Mouse (Mus musculus) midbrain, embryonic 16.5 days (tissue): ENCODE data around the gene Hoga1. TPM values are rescaled to one million over a fixed set of nuclear protein-coding genes. Genes with fewer than 3 reads are reported as not detected.

Experiments
- ATAC-seq: fragments of 200-750 bp; cut with Nextera tagmentation; 2 replicates; pipeline ENCODE4 v1.8.0; 2017; ENCODE audit warnings: moderate TSS enrichment
- H3K27ac ChIP-seq: fragments of 300-500 bp; sonication (generic); 2 replicates; pipeline ENCODE4 v1.5.1; 2014; ENCODE audit warnings: mild to moderate bottlenecking, low read length, mixed read lengths
- H3K27me3 ChIP-seq: fragments of 300-500 bp; sonication (generic); 2 replicates; pipeline ENCODE4 v1.6.1; 2014; ENCODE audit warnings: low read depth, low read length, mixed read lengths; ENCODE audit not compliant: control insufficient read depth, insufficient read depth
- H3K36me3 ChIP-seq: fragments of 300-500 bp; sonication (generic); 2 replicates; pipeline ENCODE4 v1.6.1; 2014; ENCODE audit warnings: mild to moderate bottlenecking, low read length, moderate library complexity, mixed read lengths; ENCODE audit not compliant: control insufficient read depth, insufficient read depth
- H3K4me1 ChIP-seq: fragments of 300-500 bp; sonication (generic); 2 replicates; pipeline ENCODE4 v1.6.1; 2014; ENCODE audit warnings: mild to moderate bottlenecking, low read length, mixed read lengths; ENCODE audit not compliant: control insufficient read depth, insufficient read depth
- H3K4me2 ChIP-seq: fragments of 300-500 bp; sonication (generic); 2 replicates; pipeline ENCODE4 v1.6.1; 2014; ENCODE audit warnings: mild to moderate bottlenecking, low read length, mixed read lengths
- H3K4me3 ChIP-seq: fragments of 300-500 bp; sonication (generic); 2 replicates; pipeline ENCODE4 v1.5.1; 2014; ENCODE audit warnings: low read depth, mild to moderate bottlenecking, low read length, moderate library complexity, mixed read lengths
- H3K9ac ChIP-seq: fragments of 300-500 bp; sonication (generic); 2 replicates; pipeline ENCODE4 v1.6.1; 2014; ENCODE audit warnings: low read depth, low read length, mixed read lengths
- H3K9me3 ChIP-seq: fragments of 300-500 bp; sonication (generic); replicated peaks from 2 replicates; pipeline ENCODE4 v1.6.1; 2014; ENCODE audit warnings: mild to moderate bottlenecking, low read length, mixed read lengths; ENCODE audit not compliant: control insufficient read depth, poor library complexity, severe bottlenecking
- WGBS: fragments of 180-500 bp; shearing (Covaris S2); extraction: QIAGEN DNeasy Blood & Tissue Kit; methylation state at CpG from one replicate; pipeline ENCODE4 v1.1.7; 2014; 5-methylcytosine and 5-hydroxymethylcytosine counted together
- polyA plus RNA-seq: library from polyadenylated mRNA; unstranded; fragments of >200 nt; fragmentation: Nextera tagmentation; extraction: Ambion mirVana; gene quantifications from 2 replicates; pipeline ENCODE4 v1.2.1, GENCODE M21; 2015

Gene Hoga1
- polyA plus RNA-seq, 1 experiment from 2014 or later = 1.6 TPM

DNA sequence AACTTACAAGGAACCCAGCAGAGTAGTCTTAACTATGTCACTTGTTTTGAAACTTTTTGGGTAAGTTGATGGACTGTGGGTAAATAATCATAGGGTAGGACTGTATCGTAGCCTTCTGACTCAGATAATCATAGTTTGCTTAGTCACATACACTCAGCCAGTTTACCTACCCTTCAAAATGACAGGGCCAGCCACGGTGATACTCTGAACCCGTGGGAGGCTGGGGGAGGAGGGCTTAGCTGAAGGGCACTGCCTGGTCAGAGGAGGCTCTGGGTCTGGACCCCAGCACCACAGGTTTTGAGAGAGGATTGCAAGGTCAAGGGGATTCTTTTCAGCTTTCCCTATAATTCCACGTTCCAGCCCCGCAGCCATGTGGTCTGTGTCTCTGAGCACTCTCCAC, 73.2 kb downstream of the Hoga1 start:
- no peak for ATAC-seq
- H3K27ac ChIP-seq = no peak overlapping the region
- no peaks in the 10 kb centered on the region for H3K9me3 ChIP-seq
- H3K27me3 ChIP-seq = no peaks in the 10 kb centered on the region
- no peaks in the 10 kb centered on the region for H3K4me1 ChIP-seq
- WGBS = 89% methylated on average over 5 of the region's 5 CpGs
- no peak overlapping the region for H3K4me2 ChIP-seq
- H3K4me3 ChIP-seq = no peak overlapping the region
- H3K36me3 ChIP-seq = peaks cover 41% of the 10 kb centered on the region
- no peak overlapping the region for H3K9ac ChIP-seq

DNA sequence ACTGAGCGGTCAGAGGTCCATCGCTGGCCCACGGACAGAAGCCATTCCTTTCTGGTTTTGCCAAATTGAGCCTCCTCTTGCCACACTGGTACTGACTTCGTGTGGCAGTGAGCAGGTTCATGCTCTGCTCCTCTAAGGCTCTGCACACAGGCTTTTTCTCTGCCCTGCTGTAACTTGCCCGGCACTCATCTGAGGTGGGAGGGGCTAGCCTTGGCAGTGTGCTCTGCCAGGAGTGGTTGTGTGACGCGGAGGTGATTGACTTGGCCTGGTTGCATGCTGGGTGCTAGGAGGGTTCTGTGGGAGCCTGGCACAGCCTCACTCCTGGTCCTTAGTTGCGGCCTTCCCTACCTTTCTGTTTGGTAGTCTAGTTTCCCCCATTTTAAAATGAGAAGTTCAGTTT, 75.0 kb downstream of the Hoga1 start:
- H3K4me2 ChIP-seq = no peak overlapping the region
- H3K9ac ChIP-seq = no peak overlapping the region
- H3K27me3 ChIP-seq = no peaks in the 10 kb centered on the region
- H3K36me3 ChIP-seq = peaks cover 30% of the 10 kb centered on the region
- 97% methylated on average over 8 of the region's 8 CpGs for WGBS
- H3K27ac ChIP-seq = no peak overlapping the region
- H3K4me3 ChIP-seq = no peak overlapping the region
- no peak for ATAC-seq
- no peaks in the 10 kb centered on the region for H3K9me3 ChIP-seq
- H3K4me1 ChIP-seq = no peaks in the 10 kb centered on the region

Other genes starting within 250 kb of the Hoga1 start
- gene Arhgap19, start 243.6 kb upstream of the Hoga1 start, polyA plus RNA-seq = 4.3 TPM in 2 replicates
- gene Frat1, start 215.6 kb upstream of the Hoga1 start, polyA plus RNA-seq = 27.3 and 28.2 TPM in 2 replicates
- 5.0 and 5.6 TPM in 2 replicates for gene Frat2, start 197.5 kb upstream of the Hoga1 start, polyA plus RNA-seq
- 19.2 TPM in 2 replicates for gene Rrp12, start 149.4 kb upstream of the Hoga1 start, polyA plus RNA-seq
- 509 and 565 TPM in 2 replicates for gene Pgam1, start 133.7 kb upstream of the Hoga1 start, polyA plus RNA-seq
- gene Exosc1, start 112.2 kb upstream of the Hoga1 start, polyA plus RNA-seq = 59.1 and 61.3 TPM in 2 replicates
- gene Zdhhc16, start 112.1 kb upstream of the Hoga1 start, polyA plus RNA-seq = 84.2 and 90.2 TPM in 2 replicates
- gene Mms19, start 64.5 kb upstream of the Hoga1 start, polyA plus RNA-seq = 27.0 and 31.9 TPM in 2 replicates
- gene Ubtd1, start 63.8 kb upstream of the Hoga1 start, polyA plus RNA-seq = 9.1 and 10.1 TPM in 2 replicates
- 0.71 and 0.94 TPM in 2 replicates for gene Ankrd2, start 9.6 kb upstream of the Hoga1 start, polyA plus RNA-seq
- gene 4933411K16Rik, start 6.6 kb downstream of the Hoga1 start, polyA plus RNA-seq = not detected in 2 replicates
- 160 and 163 TPM in 2 replicates for gene Morn4, start 40.7 kb downstream of the Hoga1 start, polyA plus RNA-seq
- 27.8 and 28.5 TPM in 2 replicates for gene Pi4k2a, start 44.9 kb downstream of the Hoga1 start, polyA plus RNA-seq
- 4.9 and 8.3 TPM in 2 replicates for gene Avpi1, start 83.4 kb downstream of the Hoga1 start, polyA plus RNA-seq
- gene Marveld1, start 101.8 kb downstream of the Hoga1 start, polyA plus RNA-seq = 1.4 and 1.8 TPM in 2 replicates
- 64.9 and 65.7 TPM in 2 replicates for gene Zfyve27, start 118.3 kb downstream of the Hoga1 start, polyA plus RNA-seq
- 1.4 and 2.1 TPM in 2 replicates for gene Sfrp5, start 156.6 kb downstream of the Hoga1 start, polyA plus RNA-seq
- 61.4 and 72.2 TPM in 2 replicates for gene Golga7b, start 202.0 kb downstream of the Hoga1 start, polyA plus RNA-seq